Mouse (Mus musculus) lung, postnatal 14 days (tissue): Measurements from ENCODE around the gene Lmx1a.

ENCODE experiments used
- DNase-seq: peaks from one replicate; pipeline ENCODE4 v3.0.0; 2021

Lmx1a gene

GRCm38 (mm10) chr1:167789448-167789847 is 100.4 kb downstream of the Lmx1a start:
- DNase-seq: no peak

GRCm38 (mm10) chr1:167790688-167791087 is 101.7 kb downstream of the Lmx1a start:
- DNase-seq: no peak

DNA sequence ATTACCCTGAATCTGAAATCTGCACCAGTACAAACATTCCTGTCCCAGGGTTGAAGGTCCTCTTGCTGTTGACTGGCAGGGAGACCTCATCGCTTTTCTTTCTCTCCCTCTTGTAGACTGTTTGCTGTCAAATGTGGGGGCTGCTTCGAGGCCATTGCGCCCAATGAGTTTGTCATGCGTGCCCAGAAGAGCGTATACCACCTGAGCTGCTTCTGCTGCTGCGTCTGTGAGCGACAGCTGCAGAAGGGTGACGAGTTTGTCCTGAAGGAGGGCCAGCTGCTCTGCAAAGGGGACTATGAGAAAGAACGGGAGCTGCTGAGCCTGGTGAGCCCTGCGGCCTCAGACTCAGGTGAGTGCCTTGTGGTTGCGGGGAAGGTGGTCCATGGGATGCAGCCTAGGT is 102.2 kb downstream of the Lmx1a start:
- DNase-seq: no peak

DNA sequence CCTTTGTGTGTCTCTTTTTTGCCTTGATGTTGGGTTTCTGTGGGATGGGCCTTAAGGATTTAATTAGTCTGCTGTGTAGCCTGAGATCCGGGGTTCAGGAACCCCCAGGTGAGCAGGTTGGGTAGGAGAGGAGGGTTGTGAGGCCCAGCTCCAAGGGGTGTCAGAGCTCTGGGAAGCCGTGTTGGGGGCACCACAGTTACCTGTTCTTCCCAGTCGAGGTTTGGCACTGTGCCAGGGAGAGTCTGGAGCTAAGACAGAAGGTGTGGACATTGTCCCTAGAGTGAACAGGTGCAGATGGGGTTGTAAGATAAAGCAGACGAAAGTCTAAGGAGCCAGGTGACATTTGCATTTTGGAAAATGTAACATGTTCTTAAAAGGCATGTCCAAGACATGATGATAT is 112.9 kb downstream of the Lmx1a start:
- no peak for DNase-seq

DNA sequence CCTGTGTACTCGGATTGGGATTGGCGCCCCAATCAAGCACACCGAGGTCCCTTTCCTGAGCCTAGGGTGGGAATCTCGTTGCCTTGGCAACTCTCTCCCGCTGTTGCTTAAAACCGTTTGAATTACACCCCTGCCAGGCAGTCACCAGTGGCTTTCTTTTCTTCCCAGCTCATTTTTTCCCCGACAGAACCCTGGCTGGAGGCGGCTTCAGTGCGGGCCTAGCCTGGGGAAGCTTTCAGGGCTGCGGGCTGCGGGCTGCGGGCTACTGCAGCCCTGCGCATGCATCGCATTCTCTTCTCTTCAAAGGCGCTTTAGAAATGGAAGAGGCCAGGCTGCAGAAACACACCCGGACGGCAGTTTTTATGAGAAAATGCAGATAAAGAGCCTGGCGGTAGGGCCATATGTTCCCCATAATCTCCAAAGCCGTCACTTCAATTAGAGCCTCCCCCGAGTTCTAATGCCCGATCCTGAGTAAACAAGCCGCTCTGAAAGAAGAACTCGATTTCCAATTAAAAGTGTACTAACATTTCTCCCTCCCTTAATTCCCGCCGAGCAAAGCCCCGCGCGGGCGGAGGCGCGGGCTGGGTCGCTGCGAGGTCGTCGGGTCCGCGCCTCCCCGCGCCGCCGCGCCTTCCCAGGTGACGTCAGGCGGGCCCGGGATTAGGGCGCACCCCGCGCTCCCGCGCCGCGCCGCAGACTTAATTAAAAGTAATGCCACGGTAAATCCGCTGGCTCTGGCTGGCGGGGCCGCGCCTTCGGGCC is 113.7 kb downstream of the Lmx1a start:
- DNase-seq: no peak

DNA sequence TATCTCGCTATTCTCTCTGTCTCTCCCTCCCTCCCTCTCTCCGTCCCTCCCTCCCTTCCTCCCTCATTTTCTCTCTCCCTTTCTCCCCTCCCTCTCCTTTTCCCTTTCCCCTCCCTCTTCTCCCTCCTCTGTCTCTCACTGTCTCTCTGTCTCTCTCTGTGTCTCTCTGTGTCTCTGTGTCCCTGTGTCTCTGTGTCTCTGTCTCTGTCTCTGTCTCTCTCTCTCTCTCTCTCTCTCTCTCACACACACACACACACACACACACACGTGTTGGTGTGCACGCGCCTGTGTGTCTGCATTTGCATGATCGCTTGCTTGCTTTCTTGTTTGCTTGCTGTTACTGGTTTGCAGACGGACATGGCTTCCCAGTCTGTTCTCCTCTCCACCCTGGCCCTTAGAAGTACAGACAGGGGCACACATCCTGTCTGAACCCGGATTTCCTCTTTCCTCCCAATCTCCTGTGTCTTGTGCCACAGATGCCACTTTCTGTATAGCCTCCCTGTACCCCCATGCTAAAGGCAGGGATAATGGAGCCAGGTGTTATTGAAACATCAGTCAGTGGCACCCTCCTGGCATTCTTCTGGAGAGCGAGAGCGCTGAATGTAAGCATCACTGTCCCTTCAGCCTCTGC is 114.4 kb downstream of the Lmx1a start:
- DNase-seq: no peak

GRCm38 (mm10) chr1:167804836-167805235 is 115.8 kb downstream of the Lmx1a start:
- DNase-seq: no peak

DNA sequence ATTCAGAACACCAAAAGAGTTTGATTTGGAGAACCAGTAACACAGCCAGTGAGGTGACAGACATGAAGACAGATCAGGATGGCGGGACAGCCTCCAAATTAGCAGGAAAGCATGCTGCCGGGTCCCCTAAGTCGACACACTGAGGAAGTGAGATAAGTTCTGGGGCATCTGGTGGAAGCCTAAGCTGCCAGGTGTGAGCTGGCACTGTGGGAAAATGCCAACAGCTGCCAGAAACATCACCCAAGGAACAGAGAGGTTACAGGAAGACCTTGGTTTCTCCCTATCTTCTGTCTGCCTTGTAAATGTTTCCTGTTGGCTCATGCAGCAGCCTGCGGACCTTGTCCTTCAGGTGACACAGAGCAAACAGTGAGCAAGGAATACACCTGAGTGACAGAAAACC is 122.1 kb downstream of the Lmx1a start:
- no peak for DNase-seq

DNA sequence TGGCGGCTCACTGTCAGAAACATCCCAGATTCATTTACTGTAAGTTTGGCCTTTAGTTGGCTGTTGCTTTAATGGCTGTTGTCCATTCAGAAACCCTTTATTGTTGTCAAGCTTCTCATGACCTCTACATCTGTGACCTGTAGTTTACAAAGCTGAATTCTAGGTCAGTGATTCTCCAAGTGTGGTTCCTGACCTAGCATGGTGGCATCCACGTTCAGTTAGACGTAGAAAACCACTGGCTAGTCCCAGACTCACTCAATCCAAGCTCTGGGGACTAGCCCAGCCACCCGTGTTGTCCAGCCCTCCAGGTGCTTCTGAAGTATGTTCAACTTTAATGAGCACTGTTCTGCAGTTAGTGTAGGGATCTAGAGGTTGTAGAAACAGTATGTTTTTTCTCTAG is 126.1 kb downstream of the Lmx1a start:
- no peak for DNase-seq

GRCm38 (mm10) chr1:167817028-167817427 is 128.0 kb downstream of the Lmx1a start:
- DNase-seq: no peak

- DNase-seq: no peak
These were observed 128.6 kb downstream of the Lmx1a start for GRCm38 (mm10) chr1:167817616-167818015.

DNA sequence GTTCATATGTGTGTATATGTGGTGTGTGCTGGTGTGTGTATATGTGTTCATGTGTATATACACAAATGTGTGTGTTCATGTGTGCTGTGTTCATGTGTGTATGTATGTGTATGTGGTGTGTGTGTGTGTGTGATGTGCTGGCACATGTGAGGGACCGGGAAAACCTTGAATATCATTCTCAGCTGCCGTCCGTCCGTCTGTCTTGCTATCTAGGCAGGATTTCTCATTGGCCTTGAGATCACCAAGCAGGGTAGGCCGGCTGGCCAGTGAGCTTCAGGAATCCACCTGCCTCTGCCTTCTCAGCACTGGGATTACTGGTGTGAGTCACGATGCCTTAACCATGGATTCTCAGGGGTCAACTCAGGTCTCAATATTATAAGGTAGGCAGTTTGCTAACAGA is 131.0 kb downstream of the Lmx1a start:
- no peak for DNase-seq

GRCm38 (mm10) chr1:167821125-167821524 is 132.1 kb downstream of the Lmx1a start:
- no peak for DNase-seq

- DNase-seq: no peak
These were observed 141.3 kb downstream of the Lmx1a start for GRCm38 (mm10) chr1:167830291-167830690.

- no peak for DNase-seq
These were observed 142.6 kb downstream of the Lmx1a start for GRCm38 (mm10) chr1:167831601-167832000.

GRCm38 (mm10) chr1:167854801-167855200 is 165.8 kb downstream of the Lmx1a start:
- DNase-seq: no peak

- DNase-seq: no peak
These were observed 183.0 kb downstream of the Lmx1a start for GRCm38 (mm10) chr1:167872028-167872427.

DNA sequence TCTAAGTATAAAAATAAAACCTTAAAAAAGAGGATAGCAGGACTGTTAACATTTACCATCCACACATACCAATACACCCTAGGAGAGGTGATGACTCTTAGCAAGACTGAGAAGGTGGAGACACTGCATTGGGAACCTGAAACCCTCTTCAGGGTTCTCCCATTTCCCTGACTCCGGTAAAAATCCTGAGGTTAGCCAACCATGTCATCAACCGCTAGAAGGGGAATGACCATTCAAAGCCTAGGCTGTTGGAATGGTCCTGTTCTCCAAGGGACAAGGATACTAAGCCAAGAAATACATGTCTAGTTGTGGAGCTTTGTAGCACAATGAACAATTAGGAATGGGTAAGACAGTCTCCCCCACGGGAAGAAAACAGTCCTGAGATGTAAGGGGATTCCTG is 185.1 kb downstream of the Lmx1a start:
- DNase-seq: no peak

DNA sequence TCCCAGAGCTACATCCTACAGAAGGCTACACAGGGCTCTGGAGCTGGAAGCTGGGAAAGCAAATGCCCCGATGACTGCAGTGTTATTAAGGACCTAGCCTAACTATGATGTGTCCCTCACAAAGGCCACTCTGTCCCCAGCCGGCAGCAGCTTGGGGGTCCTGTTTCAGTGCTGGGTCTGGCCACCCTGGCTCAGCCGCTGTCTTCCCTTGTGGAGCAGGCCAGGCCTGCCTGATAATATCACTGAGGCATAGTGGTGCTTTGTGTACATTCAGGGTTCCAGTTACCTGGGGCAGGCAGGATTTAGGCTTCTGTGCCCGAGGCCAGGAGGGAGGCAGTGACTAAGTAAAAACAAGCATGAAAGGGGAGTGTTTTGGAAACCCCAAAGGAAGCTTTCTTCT is 188.9 kb downstream of the Lmx1a start:
- no peak for DNase-seq

DNA sequence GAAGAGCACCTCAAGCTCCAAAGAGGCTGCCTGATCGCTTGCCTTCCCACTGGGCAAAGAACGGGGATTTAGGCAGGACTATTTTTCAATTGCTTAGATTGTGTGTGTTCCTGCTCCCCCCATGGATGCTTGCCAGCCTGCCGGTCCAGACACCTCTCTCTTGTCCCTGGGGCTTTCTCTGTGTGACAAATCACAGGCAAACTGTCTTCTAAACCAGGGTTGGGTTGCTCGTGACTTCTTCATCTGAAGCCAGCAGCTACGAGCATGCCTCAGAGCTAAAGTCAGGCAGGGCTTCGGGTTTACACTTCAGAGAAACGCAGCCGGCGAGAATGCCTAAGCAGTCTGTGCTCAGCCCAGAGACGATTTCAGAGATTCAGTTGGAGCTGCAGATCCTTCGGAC is 189.3 kb downstream of the Lmx1a start:
- DNase-seq: no peak

- DNase-seq: no peak
These were observed 196.7 kb downstream of the Lmx1a start for GRCm38 (mm10) chr1:167885776-167886175.

- no peak for DNase-seq
These were observed 199.1 kb downstream of the Lmx1a start for GRCm38 (mm10) chr1:167888120-167888519.

GRCm38 (mm10) chr1:167888816-167889215 is 199.8 kb downstream of the Lmx1a start:
- DNase-seq: peak; percentile 10

- peak; percentile 41 for DNase-seq
These were observed 207.2 kb downstream of the Lmx1a start for GRCm38 (mm10) chr1:167896234-167896633.
